Mouse (Mus musculus): Measurements from ENCODE around the gene Ermard. TPM values are rescaled to one million over a fixed set of nuclear protein-coding genes. Genes with fewer than 3 reads are reported as not detected.
"Not testable (repeated sequence)": the region's sequence is repeated elsewhere in the genome, so short reads cannot be mapped to it uniquely, and the experiment has no call there.

The Ermard gene
- 40.6 and 42.7 TPM in 2 replicates for polyA plus RNA-seq (2012; rRNA removed)

GRCm38 (mm10) chr17:15041175-15041729, at the start of gene Ermard, which contains the start of the genes Tcte3 and Gm3448:
TSS of gene Ermard (plus strand) at chr17:15041208.
TSS of gene Tcte3 (minus strand) at chr17:15041488.
TSS of gene Gm3448 (minus strand) at chr17:15041537.
- not testable (repeated sequence) for H3K27ac ChIP-seq (ENCODE audit: insufficient read depth, low read depth, low read length); H3K27me3 ChIP-seq (replicated peaks; ENCODE audit: control insufficient read depth, insufficient read depth, low read length)
- peak; percentile 46 for DNase-seq

GRCm38 (mm10) chr17:14992522-14993138, 48.4 kb upstream of the Ermard start:
- no CpG with 5 or more reads among the region's 98 CpGs for WGBS
- not testable (repeated sequence) for H3K27ac ChIP-seq (ENCODE audit: insufficient read depth, low read depth, low read length); DNase-seq; H3K4me3 ChIP-seq (ENCODE audit: insufficient read depth, low read depth, low read length); H3K27me3 ChIP-seq (replicated peaks; ENCODE audit: control insufficient read depth, insufficient read depth, low read length); H3K4me1 ChIP-seq (ENCODE audit: control insufficient read depth, insufficient read depth, low read length); H3K36me3 ChIP-seq (ENCODE audit: control insufficient read depth, insufficient read depth, low read length)

More at GRCm38 (mm10) chr17:15041175-15041729, at the start of gene Ermard, which contains the start of the genes Tcte3 and Gm3448:
- not testable (repeated sequence) for H3K4me3 ChIP-seq (ENCODE audit: insufficient read depth, low read depth, low read length); H3K36me3 ChIP-seq (ENCODE audit: control insufficient read depth, insufficient read depth, low read length); H3K4me1 ChIP-seq (ENCODE audit: control insufficient read depth, insufficient read depth, low read length)
- 5% methylated on average over 4 of the region's 56 CpGs for WGBS

GRCm38 (mm10) chr17:14993139-14993832, 47.7 kb upstream of the Ermard start:
- not testable (repeated sequence) for H3K4me1 ChIP-seq (ENCODE audit: control insufficient read depth, insufficient read depth, low read length); H3K36me3 ChIP-seq (ENCODE audit: control insufficient read depth, insufficient read depth, low read length); H3K27me3 ChIP-seq (replicated peaks; ENCODE audit: control insufficient read depth, insufficient read depth, low read length); H3K27ac ChIP-seq (ENCODE audit: insufficient read depth, low read depth, low read length); DNase-seq; H3K4me3 ChIP-seq (ENCODE audit: insufficient read depth, low read depth, low read length)
- WGBS: no CpG with 5 or more reads among the region's 47 CpGs

- no CpG with 5 or more reads among the region's 5 CpGs for WGBS
- not testable (repeated sequence) for H3K27me3 ChIP-seq (replicated peaks; ENCODE audit: control insufficient read depth, insufficient read depth, low read length); H3K36me3 ChIP-seq (ENCODE audit: control insufficient read depth, insufficient read depth, low read length); H3K4me3 ChIP-seq (ENCODE audit: insufficient read depth, low read depth, low read length); H3K27ac ChIP-seq (ENCODE audit: insufficient read depth, low read depth, low read length); DNase-seq; H3K4me1 ChIP-seq (ENCODE audit: control insufficient read depth, insufficient read depth, low read length)
Measured at GRCm38 (mm10) chr17:14994140-14994539, 46.9 kb upstream of the Ermard start.

- not testable (repeated sequence) for H3K4me3 ChIP-seq (ENCODE audit: insufficient read depth, low read depth, low read length); DNase-seq; H3K4me1 ChIP-seq (ENCODE audit: control insufficient read depth, insufficient read depth, low read length); H3K36me3 ChIP-seq (ENCODE audit: control insufficient read depth, insufficient read depth, low read length); H3K27ac ChIP-seq (ENCODE audit: insufficient read depth, low read depth, low read length); H3K27me3 ChIP-seq (replicated peaks; ENCODE audit: control insufficient read depth, insufficient read depth, low read length)
- no CpG with 5 or more reads among the region's 4 CpGs for WGBS
Measured at GRCm38 (mm10) chr17:15000047-15000446, 41.0 kb upstream of the Ermard start.

- not testable (repeated sequence) for H3K4me3 ChIP-seq (ENCODE audit: insufficient read depth, low read depth, low read length); H3K36me3 ChIP-seq (ENCODE audit: control insufficient read depth, insufficient read depth, low read length)
- WGBS: no CpG with 5 or more reads among the region's 3 CpGs
Measured at GRCm38 (mm10) chr17:15009088-15009487, 31.9 kb upstream of the Ermard start.

GRCm38 (mm10) chr17:15009706-15010413, 31.1 kb upstream of the Ermard start, which contains the start of gene Gm3435:
TSS of gene Gm3435 (plus strand) at chr17:15010176.
- WGBS: no CpG with 5 or more reads among the region's 60 CpGs
- not testable (repeated sequence) for H3K36me3 ChIP-seq (ENCODE audit: control insufficient read depth, insufficient read depth, low read length); DNase-seq; H3K27me3 ChIP-seq (replicated peaks; ENCODE audit: control insufficient read depth, insufficient read depth, low read length); H3K4me3 ChIP-seq (ENCODE audit: insufficient read depth, low read depth, low read length); H3K27ac ChIP-seq (ENCODE audit: insufficient read depth, low read depth, low read length); H3K4me1 ChIP-seq (ENCODE audit: control insufficient read depth, insufficient read depth, low read length)

More at GRCm38 (mm10) chr17:15009088-15009487, 31.9 kb upstream of the Ermard start:
- H3K27me3 ChIP-seq (replicated peaks; ENCODE audit: control insufficient read depth, insufficient read depth, low read length); H3K27ac ChIP-seq (ENCODE audit: insufficient read depth, low read depth, low read length); H3K4me1 ChIP-seq (ENCODE audit: control insufficient read depth, insufficient read depth, low read length); DNase-seq: not testable (repeated sequence)

- WGBS: 79% methylated on average over 3 of the region's 3 CpGs
- H3K4me3 ChIP-seq (ENCODE audit: insufficient read depth, low read depth, low read length); H3K27me3 ChIP-seq (replicated peaks; ENCODE audit: control insufficient read depth, insufficient read depth, low read length); H3K4me1 ChIP-seq (ENCODE audit: control insufficient read depth, insufficient read depth, low read length); H3K36me3 ChIP-seq (ENCODE audit: control insufficient read depth, insufficient read depth, low read length); H3K27ac ChIP-seq (ENCODE audit: insufficient read depth, low read depth, low read length): not testable (repeated sequence)
- peak; percentile 12 for DNase-seq
Measured at GRCm38 (mm10) chr17:15021503-15022220, 19.3 kb upstream of the Ermard start.

GRCm38 (mm10) chr17:15023878-15024492, 17.0 kb upstream of the Ermard start:
- H3K27me3 ChIP-seq (replicated peaks; ENCODE audit: control insufficient read depth, insufficient read depth, low read length); H3K4me1 ChIP-seq (ENCODE audit: control insufficient read depth, insufficient read depth, low read length); DNase-seq; H3K4me3 ChIP-seq (ENCODE audit: insufficient read depth, low read depth, low read length); H3K27ac ChIP-seq (ENCODE audit: insufficient read depth, low read depth, low read length); H3K36me3 ChIP-seq (ENCODE audit: control insufficient read depth, insufficient read depth, low read length): not testable (repeated sequence)
- WGBS: no CpG with 5 or more reads among the region's 97 CpGs

All from kidney, adult 2 months (tissue).